Mouse (Mus musculus) myocyte (in vitro differentiated cells): ENCODE data around the gene Nuak2.

Source experiments
- MAX ChIP-seq: IDR thresholded peaks from one replicate; pipeline ENCODE4 v1.6.1; 2011; ENCODE audit warnings: low read depth, mild to moderate bottlenecking, control low read depth
- POLR2A ChIP-seq: IDR thresholded peaks from one replicate; pipeline ENCODE4 v1.6.1; 2011; ENCODE audit warnings: low read depth, mild to moderate bottlenecking, control low read depth, moderate library complexity; ENCODE audit not compliant: insufficient read length
- POLR2AphosphoS2 ChIP-seq: IDR thresholded peaks from one replicate; pipeline ENCODE4 v1.6.1; 2011; ENCODE audit warnings: low read depth, control low read depth; ENCODE audit not compliant: insufficient read length
- TCF12 ChIP-seq: IDR thresholded peaks from one replicate; pipeline ENCODE4 v1.6.1; 2011; ENCODE audit warnings: mild to moderate bottlenecking, control low read depth; ENCODE audit not compliant: poor library complexity, insufficient read depth, severe bottlenecking
- TCF3 ChIP-seq: IDR thresholded peaks from one replicate; pipeline ENCODE4 v1.6.1; 2011; ENCODE audit warnings: low read depth, control low read depth; ENCODE audit not compliant: insufficient read length

- TF ChIP-seq POLR2A (no peak), TCF3 (no peak), POLR2AphosphoS2 (no peak), TCF12 (no peak), MAX (no peak)
These were observed 55.6 kb downstream of the Nuak2 start for GRCm38 (mm10) chr1:132371298-132372081.
